Mouse (Mus musculus) ovary, adult 18-20 months (tissue): ENCODE measurements around the gene Phlpp1.
"Not testable (repeated sequence)": the region's sequence is repeated elsewhere in the genome, so short reads cannot be mapped to it uniquely, and the experiment has no call there.

Experiments used
- DNase-seq: peaks from one replicate; pipeline ENCODE4 v3.0.0; 2022; ENCODE audit warnings: low spot score, mixed read lengths

The Phlpp1 gene

DNA sequence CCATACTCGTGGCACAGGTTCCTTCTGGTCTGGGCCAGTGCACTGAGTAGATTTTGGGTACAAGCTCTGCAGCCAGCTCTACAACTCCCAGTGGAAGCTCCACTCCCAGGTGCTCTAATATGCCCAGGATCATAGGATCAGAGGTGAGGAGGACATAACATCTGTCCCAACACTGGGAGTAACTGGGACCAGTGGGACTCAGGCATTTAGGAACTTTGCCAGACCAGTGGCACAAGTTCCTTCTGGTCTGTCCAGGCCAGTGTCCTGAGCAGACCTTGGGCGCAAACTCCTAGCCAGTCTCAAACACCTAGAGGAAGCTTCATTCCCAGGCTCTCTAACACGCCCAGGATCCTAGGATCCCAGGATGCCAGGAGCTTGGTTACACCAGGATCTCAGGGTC is 72.7 kb downstream of the Phlpp1 start:
- no peak for DNase-seq

DNA sequence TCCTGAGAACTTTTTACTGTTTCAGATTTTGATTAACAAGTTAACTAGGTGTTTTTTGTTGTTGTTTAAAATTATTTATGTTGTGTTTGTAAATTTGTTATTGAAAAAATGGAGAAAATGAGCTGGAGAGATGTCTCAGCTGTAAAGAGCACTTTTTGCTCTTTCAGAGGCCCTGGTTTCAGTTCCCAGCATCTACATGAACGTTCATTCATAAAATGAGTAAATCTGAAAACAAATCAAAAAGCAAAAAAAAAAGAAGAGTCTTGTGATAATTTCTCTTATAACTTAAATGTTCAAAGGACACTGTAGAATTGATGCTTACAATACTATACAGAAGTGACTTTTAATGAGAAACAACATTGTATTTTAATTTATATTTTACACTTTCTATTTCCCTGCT is 82.5 kb downstream of the Phlpp1 start:
- DNase-seq = no peak

DNA sequence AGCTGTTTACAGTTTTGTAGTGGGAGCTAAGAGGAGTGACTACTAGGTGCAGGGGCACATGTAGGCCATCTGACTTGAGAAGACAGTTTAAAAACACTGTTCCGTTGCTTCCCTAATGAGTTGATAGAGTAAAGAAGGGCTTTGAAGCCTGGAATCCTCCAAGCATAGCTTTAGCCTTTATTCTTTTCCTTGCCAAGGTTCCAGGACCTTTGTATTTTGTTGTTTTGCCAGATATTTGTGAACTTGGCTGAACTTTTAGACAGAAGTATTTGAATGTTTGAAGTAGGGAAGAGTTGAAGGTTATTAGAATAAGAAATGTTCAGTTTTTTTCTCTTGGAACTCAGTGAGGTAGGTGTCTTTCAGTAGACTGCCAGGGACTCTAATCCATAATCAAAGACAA is 85.6 kb downstream of the Phlpp1 start:
- no peak for DNase-seq

DNA sequence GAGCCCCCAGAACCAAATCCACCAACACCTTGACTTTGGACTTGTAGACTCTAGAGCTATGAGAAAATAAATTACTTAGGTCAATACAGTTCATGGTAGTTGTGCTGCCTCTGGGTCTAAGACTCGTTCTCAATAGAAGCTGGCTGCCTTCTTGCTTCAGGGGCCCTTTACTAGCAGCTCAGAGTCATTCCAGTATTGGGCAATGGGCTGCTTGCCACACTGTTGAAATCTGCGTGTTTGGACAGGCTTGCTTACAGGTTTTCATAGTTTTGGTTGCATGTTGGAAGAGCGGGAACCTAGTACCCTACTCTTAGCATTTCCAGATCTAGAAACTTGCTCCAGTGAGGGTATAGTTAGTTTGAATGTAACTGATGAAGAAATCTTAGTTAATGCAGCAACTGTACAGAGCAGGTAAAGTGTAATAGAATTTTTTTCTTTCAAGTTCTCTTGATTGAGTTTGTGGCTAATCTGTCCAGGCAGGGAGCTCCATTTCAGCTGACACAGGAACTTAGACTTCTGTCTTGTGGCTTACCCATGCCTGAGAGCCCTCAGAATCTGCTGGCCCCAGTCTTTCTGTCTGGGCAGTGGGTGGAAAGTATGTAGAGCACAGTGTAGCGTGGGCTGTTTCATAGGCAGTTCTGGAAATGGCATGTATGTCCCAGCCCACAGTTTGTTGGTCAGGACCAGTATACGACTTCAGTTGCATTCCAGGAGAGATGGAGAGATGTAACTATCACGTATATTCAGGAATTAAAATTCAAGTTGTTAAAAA is 96.7 kb downstream of the Phlpp1 start:
- no peak for DNase-seq

DNA sequence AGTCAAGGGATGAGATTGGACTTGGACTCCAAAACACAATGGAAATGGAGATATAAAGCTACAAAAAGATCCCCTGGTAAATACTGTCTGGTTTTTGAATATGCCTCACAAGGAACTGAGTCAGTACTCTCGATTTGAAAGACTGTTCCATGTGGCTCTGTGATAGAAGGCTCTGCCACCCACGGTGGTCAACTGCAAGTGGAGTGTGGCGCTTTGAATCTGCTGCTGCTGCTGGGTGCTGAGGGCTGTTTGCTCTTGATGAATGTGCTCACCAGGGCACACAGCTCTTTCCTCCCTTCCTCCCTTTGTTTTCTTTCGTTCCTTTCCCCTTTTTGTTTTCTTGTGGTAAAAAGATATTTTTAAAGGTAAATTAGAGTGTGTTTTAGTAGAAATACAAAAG is 97.8 kb downstream of the Phlpp1 start:
- DNase-seq = no peak

DNA sequence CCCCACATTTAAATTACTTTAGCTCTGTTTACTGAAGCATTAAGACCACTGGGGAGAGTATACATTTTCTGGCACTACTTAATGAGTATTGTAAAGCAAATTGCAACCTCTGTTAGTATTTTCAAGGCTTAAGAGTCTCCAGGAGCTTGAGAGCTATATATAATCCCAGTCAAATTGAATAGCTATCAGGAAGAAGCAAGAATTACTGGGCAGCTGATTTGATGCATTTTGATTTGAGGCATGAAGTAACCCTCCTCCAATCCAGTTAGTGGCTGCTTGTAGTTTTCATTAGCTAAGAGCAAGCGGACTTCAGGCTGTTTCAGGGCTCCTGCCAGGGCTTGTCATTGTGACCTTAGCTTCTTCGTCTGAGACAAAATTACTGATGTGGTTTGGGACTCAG is 101.4 kb downstream of the Phlpp1 start:
- no peak for DNase-seq

DNA sequence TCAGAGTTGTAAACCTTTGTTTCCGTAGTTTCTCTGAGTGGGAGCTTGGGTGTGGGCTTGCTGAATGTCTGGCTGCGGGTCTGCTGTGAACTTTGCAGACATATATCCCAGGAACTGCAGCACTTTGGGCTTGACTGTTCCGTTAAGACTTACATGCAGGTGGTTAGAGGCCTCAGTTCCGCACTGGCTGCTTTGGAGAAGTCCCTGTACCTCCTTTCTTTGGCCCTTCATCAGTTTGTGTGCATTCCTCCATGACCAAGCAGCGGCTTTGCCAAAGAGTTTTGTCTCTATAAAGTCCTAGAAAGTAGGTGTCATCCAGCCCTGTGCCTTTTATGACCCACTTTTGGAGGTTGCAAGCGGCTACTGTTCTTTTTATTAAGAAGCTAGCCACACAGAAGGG is 102.2 kb downstream of the Phlpp1 start:
- no peak for DNase-seq

DNA sequence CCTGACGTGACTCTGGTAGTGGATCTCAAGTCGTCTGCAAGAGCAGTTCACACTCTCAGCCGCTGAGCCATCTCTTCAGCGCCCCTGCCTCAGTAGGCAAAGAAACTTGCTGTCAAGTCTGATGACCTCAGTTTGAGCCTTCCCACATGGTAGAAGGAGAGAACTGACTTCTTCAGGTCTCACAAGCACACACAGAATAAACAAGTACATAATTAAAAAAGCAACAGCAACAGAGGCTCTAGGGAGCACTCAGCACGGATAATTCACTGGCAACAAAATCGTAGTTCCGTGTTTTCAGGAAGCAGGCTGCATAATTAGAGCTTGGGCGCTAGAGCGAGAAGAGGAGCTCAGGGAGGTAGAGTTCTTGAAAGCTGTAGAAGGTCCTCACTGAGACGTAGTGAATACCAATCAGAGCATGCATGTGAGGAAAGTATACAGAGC is 103.0 kb downstream of the Phlpp1 start:
- no peak for DNase-seq

DNA sequence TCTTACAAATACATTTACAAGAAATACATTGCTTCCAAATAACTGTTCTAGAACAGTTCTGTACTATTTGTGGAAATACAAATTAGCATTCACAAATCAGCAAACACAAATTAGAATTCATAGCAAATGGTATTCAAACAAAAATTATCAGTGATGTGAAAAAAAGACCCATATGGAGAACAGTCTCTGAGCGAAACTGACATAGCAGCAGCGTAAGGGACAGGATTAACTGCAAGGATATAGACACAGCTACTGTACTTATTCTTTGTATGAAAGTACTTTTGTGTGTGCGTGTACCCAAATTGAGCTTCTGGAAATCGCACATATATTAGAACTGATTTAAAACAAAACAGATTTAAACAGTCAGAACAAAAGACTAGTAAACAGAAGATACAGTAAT is 103.6 kb downstream of the Phlpp1 start:
- no peak for DNase-seq

DNA sequence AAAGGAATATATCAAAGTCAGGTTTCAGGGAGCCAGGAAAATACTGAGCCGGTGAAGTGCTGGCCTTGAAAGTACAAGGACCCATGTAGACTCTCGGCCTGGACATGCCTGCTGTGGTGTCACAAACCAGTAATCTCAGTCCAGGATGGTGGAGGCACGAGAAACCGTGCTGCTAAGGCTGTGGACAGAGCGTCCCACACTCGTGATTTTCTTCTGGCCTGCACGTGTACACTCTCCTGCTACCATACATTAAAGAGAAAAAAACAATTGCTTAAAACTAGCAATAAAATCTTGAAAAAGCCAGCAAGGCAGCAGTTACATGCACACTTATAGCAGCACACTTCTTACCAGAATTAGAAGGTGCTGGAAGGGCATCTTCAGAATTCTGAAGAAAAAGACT is 104.2 kb downstream of the Phlpp1 start:
- no peak for DNase-seq

DNA sequence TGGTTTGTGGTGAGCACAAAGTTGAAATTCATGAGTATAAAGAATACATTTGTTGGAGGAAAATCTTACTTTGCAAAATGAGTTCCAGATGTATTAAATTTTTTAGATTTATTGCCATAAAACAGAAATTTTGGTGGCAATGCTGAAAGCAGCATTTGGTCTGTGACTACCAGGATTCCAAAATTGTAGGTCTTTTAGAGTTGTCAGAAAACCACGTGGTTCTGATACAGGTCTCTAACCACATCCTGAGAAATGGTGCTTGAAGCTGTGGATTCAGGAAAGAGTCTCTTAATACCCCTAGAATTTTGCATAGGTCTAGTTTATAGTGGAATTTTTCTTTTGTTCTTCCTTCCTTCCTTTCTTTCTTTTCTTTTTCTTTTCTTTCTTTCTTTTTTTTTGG is 105.3 kb downstream of the Phlpp1 start:
- no peak for DNase-seq

DNA sequence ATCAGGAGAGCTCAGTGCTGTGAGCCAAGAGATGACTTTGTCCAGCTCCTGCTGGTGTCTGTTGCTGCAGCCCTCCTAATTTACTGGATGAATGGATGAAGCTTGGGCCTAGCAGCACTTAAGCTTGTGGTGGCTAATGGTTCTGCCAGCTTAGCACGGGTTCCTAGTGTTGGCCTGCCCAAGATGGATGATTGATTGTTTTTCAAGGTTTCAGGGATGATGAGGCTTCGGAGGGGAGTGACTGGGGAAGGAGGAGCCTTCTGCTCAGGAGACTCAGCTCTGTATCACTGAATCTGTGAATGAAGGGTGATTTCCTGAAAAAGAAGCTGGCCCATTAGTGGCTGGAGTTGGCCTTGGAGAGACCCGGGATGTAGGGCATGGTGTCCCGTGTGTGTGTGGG is 105.7 kb downstream of the Phlpp1 start:
- no peak for DNase-seq

DNA sequence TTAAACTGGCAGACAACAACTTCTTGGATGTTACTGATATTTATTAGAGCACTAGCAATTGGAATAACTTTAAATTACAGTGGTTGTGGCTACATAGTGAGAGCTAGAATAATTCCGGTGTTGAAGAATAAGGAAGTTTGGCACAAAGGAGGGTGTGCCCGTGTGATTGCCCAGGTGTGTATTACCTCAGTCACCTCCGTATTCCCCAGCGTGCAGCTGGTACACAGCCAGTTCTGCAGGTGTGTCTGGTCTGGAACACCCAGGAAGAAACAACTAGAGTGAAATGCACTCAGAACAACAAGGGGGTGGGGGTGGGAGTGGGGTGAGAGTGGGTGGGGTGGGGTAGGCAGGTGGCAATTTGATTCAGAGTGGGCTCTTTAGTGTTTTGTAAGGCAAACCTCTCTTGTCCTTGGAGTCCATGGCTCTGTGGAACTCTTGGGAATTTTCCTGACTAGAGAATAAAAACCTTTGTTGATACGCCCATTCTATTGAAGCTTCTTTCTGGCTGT is 107.1 kb downstream of the Phlpp1 start:
- DNase-seq = no peak

DNA sequence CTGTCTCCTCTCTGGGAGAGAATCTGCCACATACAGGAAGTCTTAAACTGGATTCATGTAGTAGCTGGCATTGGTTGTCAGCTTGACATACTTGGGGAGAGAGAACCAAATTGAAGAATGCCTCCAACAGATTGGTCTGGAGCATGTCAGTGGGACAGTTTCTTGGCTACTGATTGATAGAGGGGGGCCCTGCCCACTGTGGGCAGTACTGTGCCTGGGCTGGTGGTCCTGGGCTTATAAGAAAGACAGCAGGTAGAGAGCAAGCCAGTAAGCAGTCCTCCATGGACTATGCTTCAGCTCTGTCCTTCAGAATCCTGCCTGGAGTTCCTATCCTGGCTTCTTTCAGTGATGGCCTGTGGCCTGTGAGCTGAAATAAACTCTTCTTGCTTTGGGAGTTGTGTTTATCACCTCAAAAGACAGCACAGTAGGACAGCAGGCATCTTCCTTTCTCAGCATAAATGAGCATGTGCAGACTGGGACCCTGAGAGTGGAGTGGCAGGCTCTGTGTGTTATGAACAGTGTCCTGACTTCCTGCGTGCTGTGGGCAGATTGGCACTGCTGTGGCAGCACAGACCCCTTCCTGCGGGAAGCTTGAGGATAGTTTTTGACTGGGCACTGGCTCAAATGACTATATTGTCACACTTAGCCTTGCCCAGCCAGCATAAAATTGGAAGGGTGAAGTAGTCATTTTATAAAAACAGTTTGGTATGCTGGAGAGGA is 108.0 kb downstream of the Phlpp1 start:
- no peak for DNase-seq

DNA sequence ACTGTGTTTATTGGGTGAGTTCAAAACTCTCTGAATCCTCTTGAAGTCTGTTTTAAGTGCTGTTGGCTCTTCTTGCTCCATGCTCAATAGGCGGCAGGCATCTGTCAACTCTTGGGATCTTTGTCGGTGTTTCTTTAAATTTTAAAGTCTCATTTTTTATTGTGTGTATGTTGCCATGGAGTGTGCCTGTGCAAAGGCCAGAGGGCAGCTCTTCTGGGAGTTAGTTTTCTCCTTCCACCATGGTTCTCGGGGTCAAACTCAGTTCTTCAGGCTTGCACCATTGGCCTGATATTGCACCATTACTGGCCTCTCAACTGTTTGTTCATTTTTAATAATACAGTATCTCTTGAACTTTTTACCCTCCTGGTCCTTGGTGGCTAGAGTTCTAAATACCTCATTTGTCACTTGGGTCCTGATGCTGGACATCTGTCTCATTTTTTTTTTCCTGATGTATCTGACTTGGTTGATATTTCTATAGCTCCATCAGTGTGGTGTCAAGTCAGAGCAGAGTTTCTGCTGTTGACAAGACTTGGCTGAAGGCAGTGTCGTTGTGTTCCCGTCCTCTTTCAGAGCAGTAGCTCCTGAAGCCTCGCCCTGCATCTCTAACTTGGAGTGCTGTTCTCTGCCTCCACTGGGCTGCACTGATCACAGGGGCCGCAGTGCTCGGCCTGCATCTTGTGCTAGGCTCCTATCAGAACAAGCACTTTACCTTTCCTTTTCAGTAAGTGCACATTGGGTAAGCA is 108.8 kb downstream of the Phlpp1 start:
- no peak for DNase-seq

DNA sequence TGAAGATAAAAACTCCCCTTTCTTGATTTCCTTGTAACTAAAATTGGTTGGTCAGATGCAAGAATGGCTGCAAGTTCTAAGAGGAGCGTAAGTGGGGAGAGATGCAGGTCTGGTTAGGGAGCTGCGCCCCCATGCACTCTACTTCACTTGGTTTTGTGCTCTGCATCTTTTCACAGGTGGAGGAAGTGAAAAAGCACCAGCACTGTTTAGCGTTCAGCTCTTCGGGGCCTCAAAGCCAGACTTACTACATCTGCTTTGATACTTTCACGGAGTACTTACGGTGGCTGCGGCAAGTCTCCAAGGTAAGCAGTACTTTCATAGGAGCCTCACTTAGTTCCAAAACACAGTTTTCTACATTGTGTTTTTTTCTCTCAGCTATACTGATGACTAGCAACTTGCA is 115.3 kb downstream of the Phlpp1 start:
- DNase-seq = no peak

DNA sequence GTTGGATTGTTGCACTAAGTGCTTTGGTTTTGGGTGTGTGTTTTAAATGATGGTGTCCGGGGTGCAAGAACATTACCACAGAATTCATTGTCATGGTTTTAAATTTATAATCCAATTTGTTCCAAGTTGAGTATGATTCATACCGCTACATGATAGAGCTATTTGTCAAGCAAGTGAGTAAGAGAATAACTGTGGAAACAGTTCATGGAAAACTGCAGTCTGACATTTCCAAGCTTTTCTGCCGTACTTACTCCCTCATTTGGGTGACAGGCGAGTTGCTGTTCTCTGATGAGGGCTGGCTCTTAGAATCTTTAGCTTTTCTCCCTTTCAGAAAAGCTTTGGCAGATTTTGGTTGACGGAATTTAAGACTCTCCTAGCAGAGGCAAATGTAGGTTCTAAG is 117.5 kb downstream of the Phlpp1 start:
- DNase-seq = no peak

DNA sequence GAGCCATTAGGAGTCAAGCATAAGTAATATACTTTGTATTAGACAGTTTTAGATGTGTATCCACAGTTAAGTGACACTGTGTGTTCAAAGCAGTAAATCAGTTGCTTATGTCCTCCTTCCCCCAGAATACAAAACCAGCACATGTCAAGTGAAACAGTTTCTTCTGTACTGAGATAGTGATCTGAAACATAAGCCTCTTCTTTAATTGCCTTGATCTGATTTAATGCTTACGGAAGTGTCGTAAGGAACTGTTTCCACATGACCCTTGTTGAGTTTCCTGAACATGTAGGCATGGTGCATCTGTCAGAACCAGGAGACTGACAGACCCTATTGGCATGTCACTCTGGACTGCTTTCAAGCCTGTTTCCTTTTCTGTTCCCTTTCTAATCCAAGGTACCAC is 118.0 kb downstream of the Phlpp1 start:
- no peak for DNase-seq

DNA sequence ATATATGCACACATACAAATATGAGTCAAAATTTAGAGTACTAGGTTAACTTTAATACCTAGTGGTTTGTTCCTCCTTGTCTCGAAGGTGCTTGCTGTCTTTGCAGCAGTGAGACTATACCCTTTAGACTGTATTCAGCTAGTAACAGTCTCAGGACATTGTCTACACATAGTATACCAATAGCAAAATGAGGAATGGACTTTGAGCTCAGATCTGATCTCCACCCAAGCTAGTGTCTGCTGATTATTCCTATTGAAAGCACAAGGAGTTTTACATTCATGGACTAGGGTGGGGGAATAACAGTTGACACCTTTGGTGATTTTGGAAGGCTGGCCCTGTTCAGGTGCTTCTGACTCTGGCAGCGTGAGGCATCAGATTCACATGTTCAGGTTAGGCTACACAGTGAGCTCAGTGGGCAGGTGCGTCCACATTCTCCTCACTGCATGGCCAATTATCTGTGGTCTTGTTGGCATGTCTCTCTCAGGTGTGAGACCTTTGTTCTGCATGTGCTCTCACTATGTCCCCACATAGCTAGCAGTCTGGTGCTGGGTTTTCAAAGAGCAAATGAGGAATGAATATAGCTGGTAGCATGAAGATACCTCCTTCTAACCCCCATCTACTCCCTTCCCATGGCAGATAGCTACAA is 138.0 kb downstream of the Phlpp1 start:
- no peak for DNase-seq

DNA sequence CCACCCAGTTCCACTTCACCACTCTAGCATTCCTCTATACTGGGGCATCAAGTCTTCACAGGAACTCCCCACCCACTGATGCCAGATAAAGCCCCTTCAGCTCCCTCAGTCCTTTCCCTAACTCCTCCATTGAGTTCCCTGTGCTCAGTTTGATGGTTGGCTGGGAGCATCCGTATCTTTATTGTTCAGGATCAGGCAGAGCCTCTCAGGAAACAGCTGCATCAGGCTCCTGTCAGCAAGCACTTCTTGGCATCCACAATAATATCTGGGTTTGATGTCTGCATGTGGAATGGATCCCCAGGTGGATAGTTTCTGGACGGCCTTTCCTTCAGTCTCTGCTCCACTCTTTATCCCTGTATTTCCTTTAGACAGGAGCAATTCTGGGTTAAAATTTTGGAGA is 138.7 kb downstream of the Phlpp1 start:
- DNase-seq = no peak

DNA sequence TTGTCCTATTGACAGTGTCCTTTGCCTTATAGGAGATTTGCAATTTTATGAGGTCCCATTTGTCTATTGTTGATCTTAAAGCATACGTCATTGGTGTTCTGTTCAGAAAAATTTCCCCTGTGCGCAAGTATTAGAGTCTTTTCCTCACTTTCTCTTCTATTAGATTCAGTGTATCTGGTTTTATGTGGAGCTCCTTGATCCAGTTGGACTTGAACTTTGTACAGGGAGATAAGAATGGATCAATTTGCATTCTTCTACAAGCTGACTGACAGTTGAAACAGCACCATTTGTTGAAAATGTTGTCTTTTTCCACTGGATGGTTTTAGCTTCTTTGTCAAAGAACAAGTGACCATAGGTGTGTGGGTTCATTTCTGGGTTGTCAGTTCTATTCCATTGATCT is 140.3 kb downstream of the Phlpp1 start:
- DNase-seq = not testable (repeated sequence)

DNA sequence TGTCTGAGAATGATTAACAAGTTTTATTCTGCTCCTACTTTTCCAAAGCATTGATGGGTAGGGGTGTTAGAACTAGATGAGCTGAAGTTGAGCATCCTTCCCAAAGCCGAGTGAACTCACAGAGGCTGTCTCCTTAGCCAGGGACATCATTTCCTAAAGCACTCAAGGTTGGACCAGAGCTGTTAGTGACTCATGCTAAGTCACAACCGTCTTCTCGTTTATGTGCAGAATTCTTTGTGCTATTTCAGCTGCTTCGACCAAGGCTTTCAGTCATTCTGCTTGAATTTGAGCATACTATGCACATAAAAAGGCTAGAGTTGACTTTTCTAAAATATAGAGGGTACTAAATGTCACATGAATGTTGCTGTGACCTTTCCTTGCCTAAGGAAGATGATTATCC is 142.9 kb downstream of the Phlpp1 start:
- DNase-seq = no peak
